Mouse (Mus musculus) embryonic facial prominence, embryonic 15.5 days (tissue): Measurements from ENCODE around the gene Sort1. TPM values are rescaled to one million over a fixed set of nuclear protein-coding genes. Genes with fewer than 3 reads are reported as not detected.

ENCODE experiments used
- ATAC-seq: fragments of 200-750 bp; cut with Nextera tagmentation; 2 replicates; pipeline ENCODE4 v1.8.0; 2017; ENCODE audit warnings: low read depth, moderate TSS enrichment; ENCODE audit not compliant: insufficient number of reproducible peaks, low FRiP score, low TSS enrichment
- H3K27ac ChIP-seq: fragments of 300-500 bp; sonication (generic); replicated peaks from 2 replicates; pipeline ENCODE4 v1.5.1; 2015; ENCODE audit warnings: mild to moderate bottlenecking, inconsistent platforms
- H3K27me3 ChIP-seq: fragments of 300-500 bp; sonication (generic); 2 replicates; pipeline ENCODE4 v1.6.1; 2015; ENCODE audit warnings: inconsistent platforms
- H3K36me3 ChIP-seq: fragments of 300-500 bp; sonication (generic); 2 replicates; pipeline ENCODE4 v1.6.1; 2015; ENCODE audit warnings: mild to moderate bottlenecking, inconsistent platforms
- H3K4me1 ChIP-seq: fragments of 300-500 bp; sonication (generic); 2 replicates; pipeline ENCODE4 v1.6.1; 2015; ENCODE audit warnings: inconsistent platforms
- H3K4me2 ChIP-seq: fragments of 300-500 bp; sonication (generic); replicated peaks from 2 replicates; pipeline ENCODE4 v1.6.1; 2015; ENCODE audit warnings: mild to moderate bottlenecking, inconsistent platforms
- H3K4me3 ChIP-seq: fragments of 300-500 bp; sonication (generic); replicated peaks from 2 replicates; pipeline ENCODE4 v1.5.1; 2015; ENCODE audit warnings: mild to moderate bottlenecking, inconsistent platforms
- H3K9ac ChIP-seq: fragments of 300-500 bp; sonication (generic); 2 replicates; pipeline ENCODE4 v1.6.1; 2015; ENCODE audit warnings: inconsistent platforms
- H3K9me3 ChIP-seq: fragments of 300-500 bp; sonication (generic); replicated peaks from 2 replicates; pipeline ENCODE4 v1.6.1; 2016; ENCODE audit warnings: inconsistent platforms
- whole genome bisulfite sequencing: fragments of 180-500 bp; shearing (Covaris S2); methylation state at CpG from one replicate; pipeline ENCODE4 v1.1.7; 2015; 5-methylcytosine and 5-hydroxymethylcytosine counted together
- polyA plus RNA-seq: library from polyadenylated mRNA; unstranded; fragments of >200 nt; fragmentation: Nextera tagmentation; extraction: Ambion mirVana; gene quantifications from 2 replicates; pipeline ENCODE4 v1.2.1, GENCODE M21; 2015

Sort1 gene
- polyA plus RNA-seq, 1 experiment from 2014 or later, result 13.9 TPM

GRCm38 (mm10) chr3:108367828-108368227 lies 83.9 kb downstream of the Sort1 start:
- whole genome bisulfite sequencing, result 78% methylated on average over 3 of the region's 3 CpGs
- ATAC-seq, result no peak
- Histone ChIP-seq H3K27ac (no peak overlapping the region), H3K9ac (no peak overlapping the region), H3K27me3 (no peaks in the 10 kb centered on the region), H3K4me1 (0 out of 2 replicates have a peak, but pooled peaks cover 4% of the 10 kb centered on the region), H3K4me3 (no peak overlapping the region), H3K36me3 (no peaks in the 10 kb centered on the region), H3K9me3 (no peaks in the 10 kb centered on the region), H3K4me2 (no peak overlapping the region)

GRCm38 (mm10) chr3:108368721-108369120 lies 84.8 kb downstream of the Sort1 start:
- Histone ChIP-seq H3K27ac (no peak overlapping the region), H3K36me3 (no peaks in the 10 kb centered on the region), H3K27me3 (no peaks in the 10 kb centered on the region), H3K4me3 (no peak overlapping the region), H3K4me1 (0 out of 2 replicates have a peak, but pooled peaks cover 4% of the 10 kb centered on the region), H3K9me3 (no peaks in the 10 kb centered on the region), H3K4me2 (no peak overlapping the region), H3K9ac (no peak overlapping the region)
- whole genome bisulfite sequencing, result 81% methylated on average over 5 of the region's 5 CpGs
- no peak for ATAC-seq

DNA sequence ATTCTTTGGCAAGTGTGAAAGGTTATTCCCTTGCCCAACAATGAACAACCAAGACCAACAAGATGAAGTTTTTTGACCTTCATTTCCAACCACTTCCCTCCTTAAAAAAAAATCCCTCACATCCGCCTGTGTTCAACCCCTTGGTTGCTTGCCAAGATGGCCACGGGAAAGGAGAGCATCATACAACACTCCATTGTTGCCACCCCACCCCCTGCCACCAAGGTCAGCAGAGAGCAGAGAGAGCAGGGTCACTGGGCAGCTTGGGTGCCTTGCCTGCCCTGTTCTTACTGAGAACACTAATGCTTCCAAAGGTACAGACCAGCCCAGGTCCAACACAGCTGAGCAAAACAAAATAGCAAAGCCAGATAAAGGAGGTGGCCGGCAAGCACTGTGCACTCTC lies 88.4 kb downstream of the Sort1 start:
- H3K4me1 ChIP-seq, result 0 out of 2 replicates have a peak, but pooled peaks cover 4% of the 10 kb centered on the region
- no peaks in the 10 kb centered on the region for H3K9me3 ChIP-seq
- no peak for ATAC-seq
- H3K4me3 ChIP-seq, result no peak overlapping the region
- H3K27me3 ChIP-seq, result no peaks in the 10 kb centered on the region
- WGBS, result 57% methylated on average over 3 of the region's 3 CpGs
- H3K36me3 ChIP-seq, result no peaks in the 10 kb centered on the region
- H3K9ac ChIP-seq, result no peak overlapping the region
- H3K27ac ChIP-seq, result 0 out of 2 replicates have a peak overlapping the region, but pooled peaks have one; percentile 17
- no peak overlapping the region for H3K4me2 ChIP-seq

DNA sequence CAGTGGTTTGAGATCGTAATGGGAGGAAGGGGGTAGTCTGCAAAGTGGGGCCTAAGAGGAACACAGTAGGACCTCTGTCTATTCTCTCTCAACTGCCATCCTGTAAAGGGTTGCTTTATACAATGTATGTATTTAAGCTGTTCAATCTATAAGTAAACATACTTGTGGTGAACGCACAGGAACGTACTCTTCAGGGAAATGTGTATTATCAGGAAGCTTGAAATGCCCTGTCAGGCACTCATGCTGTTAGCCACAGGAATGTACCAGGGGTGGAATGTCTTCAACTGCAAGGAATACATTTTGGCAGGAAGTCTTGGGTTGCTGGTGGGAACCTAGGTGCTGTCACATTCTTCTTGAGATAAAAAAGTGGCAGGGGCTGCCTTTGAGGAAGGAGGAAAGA lies 88.8 kb downstream of the Sort1 start:
- no peak for ATAC-seq

DNA sequence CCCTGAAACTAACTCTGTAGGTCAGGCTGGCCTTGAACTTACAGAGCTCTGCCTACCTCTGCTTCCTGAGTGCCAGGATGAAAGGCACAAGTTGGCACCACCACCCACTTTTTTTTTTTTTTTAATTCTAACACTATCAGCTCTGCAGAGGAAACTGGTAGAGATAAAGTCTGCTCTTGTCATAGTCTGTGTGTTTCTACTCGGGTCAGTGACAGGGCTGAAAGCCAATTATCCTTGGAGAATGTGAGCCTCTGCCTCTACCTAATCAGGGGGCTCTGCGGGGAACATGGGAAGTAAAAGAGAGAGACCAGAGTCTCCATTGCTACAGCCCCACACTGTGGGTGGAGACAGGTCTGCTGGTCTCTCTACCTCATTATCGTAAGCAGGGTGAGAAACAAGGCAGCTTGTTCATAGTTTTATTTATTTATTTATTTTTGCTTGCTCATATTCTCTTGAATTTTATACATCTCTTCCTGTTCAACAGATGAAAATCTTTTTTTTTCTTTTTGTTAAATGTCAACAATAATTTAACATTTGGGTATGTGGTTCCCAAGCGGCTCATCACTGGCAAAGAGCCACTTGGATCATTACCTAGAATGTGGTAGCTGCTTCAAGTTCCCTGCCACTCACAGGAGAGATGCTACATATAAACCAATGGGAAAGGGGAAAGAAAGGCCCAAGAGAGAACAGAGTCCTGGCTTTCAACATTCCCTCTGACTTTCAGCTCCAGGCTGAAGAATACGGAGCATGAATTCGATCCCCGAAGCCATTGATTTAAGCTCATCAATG lies 95.2 kb downstream of the Sort1 start:
- Histone ChIP-seq H3K9ac (no peak overlapping the region), H3K9me3 (no peaks in the 10 kb centered on the region), H3K36me3 (no peaks in the 10 kb centered on the region), H3K27ac (no peak overlapping the region), H3K4me2 (no peak overlapping the region), H3K4me1 (peaks cover 28% of the 10 kb centered on the region), H3K4me3 (no peak overlapping the region), H3K27me3 (no peaks in the 10 kb centered on the region)
- WGBS, result 61% methylated on average over 7 of the region's 7 CpGs
- no peak for ATAC-seq

More for the DNA sequence above, 88.8 kb downstream of the Sort1 start:
- H3K27ac ChIP-seq, result 0 out of 2 replicates have a peak overlapping the region, but pooled peaks have one; percentile 17
- no peaks in the 10 kb centered on the region for H3K36me3 ChIP-seq
- H3K4me3 ChIP-seq, result no peak overlapping the region
- H3K9me3 ChIP-seq, result no peaks in the 10 kb centered on the region
- H3K27me3 ChIP-seq, result no peaks in the 10 kb centered on the region
- H3K9ac ChIP-seq, result no peak overlapping the region
- 0 out of 2 replicates have a peak, but pooled peaks cover 4% of the 10 kb centered on the region for H3K4me1 ChIP-seq
- no peak overlapping the region for H3K4me2 ChIP-seq
- WGBS, result 50% methylated on average over 3 of the region's 3 CpGs

DNA sequence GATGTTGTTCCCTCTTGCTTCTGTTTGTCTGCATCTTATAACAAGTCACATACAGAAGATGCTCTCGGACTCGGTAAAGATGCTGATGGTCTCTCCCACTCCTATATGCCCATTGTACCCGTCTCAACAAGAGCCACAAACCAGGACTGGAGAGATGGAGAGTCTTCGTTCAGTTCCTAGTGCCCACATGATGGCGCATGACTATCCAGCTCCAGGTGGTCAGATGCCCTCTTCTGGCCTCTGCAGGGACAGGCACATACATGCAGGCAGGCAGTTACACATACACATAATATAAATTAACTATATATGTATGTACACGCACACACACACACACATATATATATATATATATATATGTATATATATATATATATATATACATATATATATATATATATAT lies 96.8 kb downstream of the Sort1 start:
- 84% methylated on average over 6 of the region's 6 CpGs for WGBS
- H3K4me3 ChIP-seq, result no peak overlapping the region
- no peaks in the 10 kb centered on the region for H3K9me3 ChIP-seq
- no peak for ATAC-seq
- no peak overlapping the region for H3K4me2 ChIP-seq
- H3K27ac ChIP-seq, result no peak overlapping the region
- H3K36me3 ChIP-seq, result no peaks in the 10 kb centered on the region
- no peak overlapping the region for H3K9ac ChIP-seq
- H3K27me3 ChIP-seq, result no peaks in the 10 kb centered on the region
- peaks cover 42% of the 10 kb centered on the region for H3K4me1 ChIP-seq

DNA sequence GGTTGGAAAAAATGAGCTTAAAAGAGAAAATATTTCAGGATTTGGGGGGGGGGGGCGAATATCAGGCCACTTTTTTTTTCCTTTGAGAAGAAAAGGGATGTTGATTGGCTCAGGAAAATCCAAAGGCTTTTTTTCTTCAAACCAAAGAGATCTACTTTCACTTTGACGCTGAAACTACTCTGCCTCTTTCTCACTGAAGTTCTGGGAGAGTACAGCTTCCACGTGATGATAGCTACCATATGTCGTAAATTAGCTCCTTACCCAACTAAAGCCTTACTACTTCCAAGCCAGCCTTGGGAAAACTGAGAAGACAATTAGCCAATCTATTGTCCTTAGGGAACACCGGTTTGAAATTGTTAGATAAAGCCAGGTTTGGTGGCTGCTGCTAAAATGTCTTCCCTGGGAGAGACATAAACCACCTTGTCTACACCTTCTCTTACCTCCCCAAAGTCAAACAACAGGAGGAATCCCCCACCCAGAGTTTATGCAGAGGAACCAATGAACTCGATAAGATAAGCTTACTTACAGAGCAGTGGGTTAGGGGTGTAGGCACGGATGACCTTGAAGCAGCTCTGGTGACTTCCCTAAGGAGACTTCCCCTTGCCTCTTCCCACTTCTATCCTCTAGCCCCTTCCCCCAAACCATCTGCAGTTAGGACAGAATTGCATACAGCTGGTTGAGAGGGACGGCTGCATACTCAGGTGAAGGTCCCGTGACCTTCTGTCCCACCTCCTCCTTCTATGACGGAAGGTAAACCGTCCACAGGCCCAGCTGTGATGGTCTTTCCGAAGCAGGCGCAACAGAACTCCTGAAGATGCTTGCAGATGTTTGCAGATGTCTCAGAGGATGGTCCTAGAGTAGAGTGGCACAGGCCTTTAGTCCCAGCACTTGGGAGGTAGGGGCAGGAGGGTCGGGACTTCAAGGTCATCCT lies 98.3 kb downstream of the Sort1 start:
- Histone ChIP-seq H3K4me3 (peak overlapping the region; percentile 69), H3K4me1 (peaks cover 42% of the 10 kb centered on the region), H3K9me3 (no peaks in the 10 kb centered on the region), H3K9ac (no peak overlapping the region), H3K27me3 (no peaks in the 10 kb centered on the region), H3K4me2 (peak overlapping the region; percentile 67), H3K27ac (peak overlapping the region; percentile 66), H3K36me3 (peaks cover 4% of the 10 kb centered on the region; the same call in 1 of the 2 replicates)
- 39% methylated on average over 14 of the region's 14 CpGs for WGBS
- no peak for ATAC-seq

DNA sequence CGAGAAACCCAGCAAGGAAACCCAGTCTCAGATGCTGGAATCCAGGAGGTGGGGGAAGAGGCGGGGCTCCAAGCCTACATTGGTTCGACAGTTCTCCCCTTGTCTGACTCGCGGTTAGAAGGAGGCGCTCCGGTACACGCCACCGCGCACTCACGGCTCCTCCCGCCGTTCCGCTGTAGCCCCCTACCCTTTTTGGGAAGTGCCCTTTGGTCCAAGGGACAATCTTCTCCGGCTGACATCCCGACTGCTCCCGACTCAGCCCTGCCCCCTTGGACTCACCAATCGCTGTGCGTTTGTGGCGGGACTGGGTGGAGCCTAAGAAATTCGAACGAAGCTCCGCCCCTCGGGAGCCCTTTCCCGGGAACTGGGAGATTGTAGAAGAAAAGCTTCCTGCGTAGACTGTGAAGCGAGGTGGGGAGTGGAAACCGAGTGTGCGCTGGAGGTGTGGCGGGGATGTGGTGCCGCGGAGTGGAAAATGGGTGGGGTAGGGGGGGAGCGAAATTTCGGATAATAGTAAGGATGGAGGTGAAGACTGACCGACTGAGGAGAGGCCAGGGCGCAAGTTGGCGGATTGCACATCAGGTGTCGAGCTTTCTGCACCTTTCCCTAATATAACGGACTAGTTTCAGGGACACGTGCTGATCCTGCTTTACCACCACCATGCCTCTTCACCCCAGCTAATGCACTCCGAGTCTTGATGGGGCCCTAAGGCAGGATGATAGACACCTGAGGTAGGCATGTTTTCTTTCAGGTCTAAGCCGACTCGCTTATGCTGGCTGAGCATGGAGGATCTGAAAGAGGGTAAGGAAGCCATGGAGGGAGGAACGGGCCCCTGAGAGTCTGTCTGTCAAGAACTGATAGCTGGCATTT lies 99.8 kb downstream of the Sort1 start, which contains the start of gene Psrc1:
Gene Psrc1 (plus strand): TSS at position 355 of the 870 bp plus-strand sequence.
- Histone ChIP-seq H3K27ac (peak within 1 kb of the TSS; percentile 86), H3K4me1 (peaks cover 44% of the 10 kb centered on the region), H3K9me3 (no peaks in the 10 kb centered on the region), H3K9ac (peak within 1 kb of the TSS; percentile 39; the same call in 1 of the 2 replicates), H3K4me2 (peak within 1 kb of the TSS; percentile 67), H3K36me3 (peaks cover 6% of the 10 kb centered on the region; the same call in 1 of the 2 replicates), H3K27me3 (no peaks in the 10 kb centered on the region), H3K4me3 (peak within 1 kb of the TSS; percentile 69)
- peak; percentile 84 for ATAC-seq
- WGBS, result under 1% methylated on average over 44 of the region's 44 CpGs

DNA sequence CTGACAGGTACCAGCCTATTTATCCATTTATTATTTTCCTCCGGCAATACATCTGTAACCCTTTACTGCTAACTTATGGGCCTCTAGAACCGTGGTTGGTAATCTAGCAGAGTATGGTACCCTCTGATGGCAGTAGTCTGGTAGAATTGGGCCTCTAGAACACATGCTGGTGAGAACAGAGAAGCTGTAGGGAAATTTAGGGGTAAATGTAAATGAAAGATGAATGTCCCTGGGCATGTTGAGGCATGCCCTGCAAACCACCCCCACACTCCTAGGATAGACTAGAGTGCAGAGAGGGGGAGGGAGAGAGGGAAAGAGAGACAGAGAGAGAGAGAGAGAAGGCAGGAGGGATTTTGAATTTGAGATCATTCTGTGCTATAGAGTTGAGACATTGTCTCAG lies 100.5 kb downstream of the Sort1 start:
- no peaks in the 10 kb centered on the region for H3K27me3 ChIP-seq
- no peaks in the 10 kb centered on the region for H3K9me3 ChIP-seq
- peaks cover 6% of the 10 kb centered on the region; the same call in 1 of the 2 replicates for H3K36me3 ChIP-seq
- peak overlapping the region; percentile 67 for H3K4me2 ChIP-seq
- peak overlapping the region; percentile 69 for H3K4me3 ChIP-seq
- ATAC-seq, result no peak
- no peak overlapping the region for H3K9ac ChIP-seq
- 23% methylated on average over 2 of the region's 2 CpGs for WGBS
- peaks cover 49% of the 10 kb centered on the region for H3K4me1 ChIP-seq
- H3K27ac ChIP-seq, result no peak overlapping the region

GRCm38 (mm10) chr3:108386186-108386585 lies 102.3 kb downstream of the Sort1 start:
- WGBS, result 74% methylated on average over 10 of the region's 10 CpGs
- H3K4me2 ChIP-seq, result no peak overlapping the region
- peaks cover 46% of the 10 kb centered on the region for H3K4me1 ChIP-seq
- peak overlapping the region; percentile 44 for H3K27ac ChIP-seq
- no peaks in the 10 kb centered on the region for H3K9me3 ChIP-seq
- peaks cover 6% of the 10 kb centered on the region; the same call in 1 of the 2 replicates for H3K36me3 ChIP-seq
- H3K4me3 ChIP-seq, result no peak overlapping the region
- H3K9ac ChIP-seq, result no peak overlapping the region
- no peak for ATAC-seq
- H3K27me3 ChIP-seq, result no peaks in the 10 kb centered on the region
